Mouse (Mus musculus) testis, adult 2 months (tissue): ENCODE results near the gene Rsph3b. TPM values are rescaled to one million over a fixed set of nuclear protein-coding genes. Genes with fewer than 3 reads are reported as not detected.

Experiments
- H3K27ac ChIP-seq: fragments of 200-500 bp; 2 replicates; pipeline ENCODE4 v1.5.1; 2012; ENCODE audit warnings: low read depth, low read length; ENCODE audit not compliant: control insufficient read depth, insufficient read depth
- H3K27me3 ChIP-seq: fragments of 200-500 bp; 2 replicates; pipeline ENCODE4 v1.6.1; 2012; ENCODE audit warnings: mild to moderate bottlenecking, low read length, moderate library complexity; ENCODE audit not compliant: control insufficient read depth, insufficient read depth
- H3K36me3 ChIP-seq: fragments of 200-500 bp; 2 replicates; pipeline ENCODE4 v1.6.1; 2012; ENCODE audit warnings: mild to moderate bottlenecking, low read length; ENCODE audit not compliant: control insufficient read depth, insufficient read depth
- H3K4me1 ChIP-seq: fragments of 200-500 bp; 2 replicates; pipeline ENCODE4 v1.6.1; 2012; ENCODE audit warnings: low read length; ENCODE audit not compliant: control insufficient read depth, insufficient read depth
- H3K4me3 ChIP-seq: fragments of 200-500 bp; 2 replicates; pipeline ENCODE4 v1.5.1; 2012; ENCODE audit warnings: low read depth, mild to moderate bottlenecking, low read length, moderate library complexity, mixed read lengths; ENCODE audit not compliant: control insufficient read depth
- CTCF ChIP-seq: fragments of 200-500 bp; IDR thresholded peaks from 2 replicates; pipeline ENCODE4 v1.5.1; 2012; ENCODE audit warnings: low read depth, mild to moderate bottlenecking, inconsistent platforms, low read length, moderate library complexity; ENCODE audit not compliant: control insufficient read depth, insufficient read depth, insufficient replicate concordance
- POLR2A ChIP-seq: fragments of 200-500 bp; IDR thresholded peaks from 2 replicates; pipeline ENCODE4 v1.6.1; 2012; ENCODE audit warnings: low read depth, mild to moderate bottlenecking, inconsistent platforms, low read length, moderate library complexity; ENCODE audit not compliant: control insufficient read depth
- polyA plus RNA-seq: library from polyadenylated mRNA; depleted of rRNA; stranded (reverse); fragments of >200 nt; gene quantifications from 2 replicates; pipeline ENCODE4 v1.2.3, GENCODE M21; 2012

The Rsph3b gene
- polyA plus RNA-seq, 1 experiment: 209 TPM

DNA sequence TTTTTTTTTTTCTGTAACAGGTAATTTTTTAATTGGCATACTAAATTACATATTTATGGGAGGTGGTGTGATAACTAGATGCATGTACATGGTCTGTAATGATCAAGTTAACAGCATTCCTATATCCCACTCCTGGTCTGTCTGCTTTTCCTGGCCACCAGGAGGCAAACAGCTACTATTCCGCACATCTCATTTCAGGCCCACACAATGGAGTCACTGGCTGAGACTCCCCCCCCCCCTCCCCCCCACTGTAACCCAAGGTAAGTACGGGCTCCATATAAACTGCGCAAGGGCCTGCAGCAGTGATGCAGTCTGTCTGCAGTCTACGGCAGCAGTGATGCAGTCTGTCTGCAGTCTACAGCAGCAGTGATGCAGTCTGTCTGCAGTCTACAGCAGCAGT is 51.7 kb downstream of the Rsph3b start:
- no peaks in the 10 kb centered on the region for H3K4me1 ChIP-seq
- TF ChIP-seq POLR2A: no peak
- TF ChIP-seq CTCF: no peak
- H3K27me3 ChIP-seq: no peaks in the 10 kb centered on the region
- H3K4me3 ChIP-seq: peak overlapping the region; percentile 49
- H3K36me3 ChIP-seq: no peaks in the 10 kb centered on the region
- H3K27ac ChIP-seq: no peak overlapping the region

DNA sequence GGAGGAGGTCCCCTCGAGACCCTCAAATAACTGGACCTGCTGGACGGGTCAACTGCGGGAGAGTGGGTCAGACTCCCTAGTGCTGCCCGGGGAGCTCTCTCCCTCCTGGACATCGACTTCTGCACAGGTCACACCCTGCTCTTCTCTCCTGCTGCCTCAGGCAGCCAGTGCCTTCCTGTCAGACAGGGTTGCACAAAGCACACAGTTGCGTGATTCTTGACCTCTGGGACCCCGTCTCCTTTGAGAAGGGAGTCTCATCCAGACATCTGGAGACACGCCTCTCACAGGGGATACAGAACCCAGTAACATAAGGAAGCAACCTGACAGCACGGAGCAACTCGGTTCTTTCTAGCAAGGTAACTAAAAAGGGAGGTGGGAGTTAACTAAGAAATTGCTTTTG is 55.1 kb downstream of the Rsph3b start:
- Histone ChIP-seq H3K27me3 (no peaks in the 10 kb centered on the region), H3K36me3 (no peaks in the 10 kb centered on the region), H3K4me3 (peak overlapping the region; percentile 89), H3K27ac (no peak overlapping the region), H3K4me1 (no peaks in the 10 kb centered on the region)
- TF ChIP-seq POLR2A (no peak), CTCF (no peak)

- no peak overlapping the region for H3K27ac ChIP-seq
- TF ChIP-seq CTCF (no peak), POLR2A (no peak)
- H3K4me3 ChIP-seq: peak overlapping the region; percentile 50
These were observed 56.2 kb downstream of the Rsph3b start for GRCm38 (mm10) chr17:6891966-6892934.

DNA sequence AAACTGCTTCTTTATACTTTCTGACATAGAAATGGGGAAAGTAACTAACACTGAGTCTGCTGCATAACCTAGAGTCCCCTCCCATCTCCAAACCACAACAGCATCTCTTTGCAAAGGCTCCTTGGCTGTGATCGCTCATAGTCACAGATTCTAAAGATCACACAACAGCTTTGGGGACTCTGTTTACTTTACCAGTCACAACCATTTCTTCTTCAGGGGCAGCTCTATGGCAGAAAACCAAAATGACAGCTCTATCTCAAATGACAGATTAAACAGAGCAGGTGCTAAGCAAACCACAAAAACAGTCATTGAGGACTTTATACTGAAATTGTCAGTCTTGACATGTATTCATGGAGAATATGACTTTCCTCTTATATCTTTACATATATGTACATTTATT is 62.0 kb downstream of the Rsph3b start:
- no peak overlapping the region for H3K4me3 ChIP-seq
- no peaks in the 10 kb centered on the region for H3K27me3 ChIP-seq
- no peak for TF ChIP-seq POLR2A
- TF ChIP-seq CTCF: no peak
- H3K4me1 ChIP-seq: no peaks in the 10 kb centered on the region
- no peak overlapping the region for H3K27ac ChIP-seq
- H3K36me3 ChIP-seq: no peaks in the 10 kb centered on the region

More at GRCm38 (mm10) chr17:6891966-6892934, 56.2 kb downstream of the Rsph3b start:
- H3K27me3 ChIP-seq: no peaks in the 10 kb centered on the region
- no peaks in the 10 kb centered on the region for H3K4me1 ChIP-seq
- H3K36me3 ChIP-seq: no peaks in the 10 kb centered on the region

- H3K4me1 ChIP-seq: no peaks in the 10 kb centered on the region
- H3K36me3 ChIP-seq: no peaks in the 10 kb centered on the region
- TF ChIP-seq POLR2A (no peak), CTCF (no peak)
- no peak overlapping the region for H3K27ac ChIP-seq
- no peak overlapping the region for H3K4me3 ChIP-seq
- no peaks in the 10 kb centered on the region for H3K27me3 ChIP-seq
These were observed 64.0 kb downstream of the Rsph3b start for GRCm38 (mm10) chr17:6884531-6884930.

DNA sequence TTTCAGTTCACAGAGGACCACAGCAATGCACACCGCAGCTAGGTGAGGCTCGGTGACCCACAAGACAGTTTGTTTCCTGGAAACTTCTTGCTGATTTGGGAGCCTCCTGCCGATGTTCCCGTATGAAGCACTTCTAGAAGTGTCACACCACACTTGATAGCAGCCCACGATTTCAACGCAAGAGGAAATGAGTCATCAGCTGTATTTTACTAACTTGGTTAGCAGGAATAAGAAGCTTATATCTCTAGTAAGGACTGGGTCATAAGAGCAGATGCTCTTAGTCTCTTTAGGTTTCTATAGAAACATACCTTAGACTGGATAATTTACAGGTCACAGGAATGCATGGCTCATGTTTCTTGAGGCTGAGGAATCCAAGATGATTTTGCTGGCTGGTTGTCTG is 67.2 kb downstream of the Rsph3b start:
- H3K36me3 ChIP-seq: no peaks in the 10 kb centered on the region
- no peaks in the 10 kb centered on the region for H3K4me1 ChIP-seq
- no peak for TF ChIP-seq CTCF
- TF ChIP-seq POLR2A: no peak
- no peaks in the 10 kb centered on the region for H3K27me3 ChIP-seq
- H3K27ac ChIP-seq: no peak overlapping the region
- no peak overlapping the region for H3K4me3 ChIP-seq

DNA sequence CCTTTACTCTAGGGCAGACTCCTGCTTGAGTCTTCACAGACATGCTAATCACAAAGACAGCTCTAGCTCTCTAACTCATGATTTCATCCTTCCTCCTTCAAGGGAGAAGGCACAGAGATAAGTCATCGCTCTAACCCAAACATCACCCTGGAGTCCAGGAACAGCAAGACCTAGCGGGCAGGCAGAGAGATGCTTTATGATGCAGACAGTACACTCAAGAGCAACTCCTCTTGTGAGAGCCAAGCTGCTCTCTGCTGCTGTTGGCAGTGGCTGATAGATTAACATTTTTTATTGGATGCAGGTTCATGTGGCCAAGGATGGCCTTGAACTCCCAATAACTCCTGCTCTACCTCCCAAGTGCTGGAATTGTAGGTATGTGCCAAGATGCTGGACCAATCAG is 77.1 kb downstream of the Rsph3b start:
- H3K27ac ChIP-seq: no peak overlapping the region
- peaks cover 2% of the 10 kb centered on the region; the same call in 1 of the 2 replicates for H3K4me1 ChIP-seq
- H3K27me3 ChIP-seq: no peaks in the 10 kb centered on the region
- TF ChIP-seq POLR2A (no peak), CTCF (no peak)
- no peak overlapping the region for H3K4me3 ChIP-seq
- H3K36me3 ChIP-seq: no peaks in the 10 kb centered on the region

DNA sequence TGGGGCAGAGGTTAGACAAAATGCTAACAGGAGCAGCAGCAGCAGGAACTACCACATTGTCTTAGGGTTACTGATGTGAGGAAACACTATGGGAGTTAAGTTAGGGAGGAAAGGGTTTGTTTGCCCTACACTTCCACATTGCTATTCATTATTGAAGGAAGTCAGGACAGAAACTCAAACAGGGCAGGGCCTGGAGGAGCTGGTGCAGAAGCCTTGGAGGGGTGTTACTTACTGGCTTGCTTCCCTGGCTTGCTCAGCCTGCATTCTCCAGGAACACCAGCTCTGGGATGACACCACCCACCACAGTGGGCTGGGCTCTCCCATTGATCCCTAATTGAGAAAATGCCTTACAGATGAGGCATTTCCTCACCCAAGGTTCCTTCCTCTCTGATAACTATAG is 79.7 kb downstream of the Rsph3b start:
- H3K27ac ChIP-seq: no peak overlapping the region
- TF ChIP-seq CTCF (no peak), POLR2A (no peak)
- H3K4me3 ChIP-seq: no peak overlapping the region
- peaks cover 4% of the 10 kb centered on the region for H3K4me1 ChIP-seq
- no peaks in the 10 kb centered on the region for H3K36me3 ChIP-seq
- no peaks in the 10 kb centered on the region for H3K27me3 ChIP-seq
